Mouse (Mus musculus) left cerebral cortex, adult 11 months (tissue): ENCODE measurements at regions not wholly inside any gene's neighbourhood (a gene's known extent, or its start where the extent isn't known, plus 50 kb on each side); places are given as distances from the start of the nearest gene placed in this dataset.

Source experiments
- DNase-seq: peaks from one replicate; pipeline ENCODE4 v3.0.0; 2022; ENCODE audit warnings: low spot score

GRCm38 (mm10) chr2:169524429-169524828, 63.1 kb downstream of the Gm11011 start:
- no peak for DNase-seq

- DNase-seq: no peak
Measured at GRCm38 (mm10) chr2:169519941-169520340, 67.6 kb downstream of the Gm11011 start.

- DNase-seq: no peak
Measured at GRCm38 (mm10) chr2:169515350-169515749, 72.2 kb downstream of the Gm11011 start.

- DNase-seq: no peak
Measured at GRCm38 (mm10) chr2:169510741-169511140, 76.8 kb downstream of the Gm11011 start.

- no peak for DNase-seq
Measured at GRCm38 (mm10) chr2:169509406-169509805, 78.1 kb downstream of the Gm11011 start.

GRCm38 (mm10) chr2:169504416-169505057, 83.0 kb downstream of the Gm11011 start:
- no peak for DNase-seq

- DNase-seq: no peak
Measured at GRCm38 (mm10) chr2:169503598-169503958, 84.0 kb downstream of the Gm11011 start.

GRCm38 (mm10) chr2:169502717-169503597, 84.6 kb downstream of the Gm11011 start:
- DNase-seq: no peak

- no peak for DNase-seq
Measured at GRCm38 (mm10) chr2:169501736-169502340, 85.7 kb downstream of the Gm11011 start.

- no peak for DNase-seq
Measured at GRCm38 (mm10) chr2:169495368-169495767, 92.2 kb downstream of the Gm11011 start.

GRCm38 (mm10) chr2:169494503-169495311, 92.8 kb downstream of the Gm11011 start:
- DNase-seq: no peak

- DNase-seq: no peak
Measured at GRCm38 (mm10) chr2:169493609-169494275, 93.8 kb downstream of the Gm11011 start.

GRCm38 (mm10) chr2:169483934-169484333, 103.6 kb downstream of the Gm11011 start:
- DNase-seq: no peak

- no peak for DNase-seq
Measured at GRCm38 (mm10) chr2:169481731-169482465, 105.6 kb downstream of the Gm11011 start.

GRCm38 (mm10) chr2:169474418-169475112, 113.0 kb downstream of the Gm11011 start:
- no peak for DNase-seq

GRCm38 (mm10) chr2:169469538-169469937, 118.0 kb downstream of the Gm11011 start:
- no peak for DNase-seq

GRCm38 (mm10) chr2:169467621-169468020, 119.9 kb downstream of the Gm11011 start:
- DNase-seq: no peak

GRCm38 (mm10) chr2:169464106-169464505, 123.4 kb downstream of the Gm11011 start:
- no peak for DNase-seq

GRCm38 (mm10) chr2:169461491-169462039, 126.0 kb downstream of the Gm11011 start:
- DNase-seq: no peak

GRCm38 (mm10) chr2:169452956-169453355, 134.6 kb downstream of the Gm11011 start:
- no peak for DNase-seq
